In the genomic region with DNA sequence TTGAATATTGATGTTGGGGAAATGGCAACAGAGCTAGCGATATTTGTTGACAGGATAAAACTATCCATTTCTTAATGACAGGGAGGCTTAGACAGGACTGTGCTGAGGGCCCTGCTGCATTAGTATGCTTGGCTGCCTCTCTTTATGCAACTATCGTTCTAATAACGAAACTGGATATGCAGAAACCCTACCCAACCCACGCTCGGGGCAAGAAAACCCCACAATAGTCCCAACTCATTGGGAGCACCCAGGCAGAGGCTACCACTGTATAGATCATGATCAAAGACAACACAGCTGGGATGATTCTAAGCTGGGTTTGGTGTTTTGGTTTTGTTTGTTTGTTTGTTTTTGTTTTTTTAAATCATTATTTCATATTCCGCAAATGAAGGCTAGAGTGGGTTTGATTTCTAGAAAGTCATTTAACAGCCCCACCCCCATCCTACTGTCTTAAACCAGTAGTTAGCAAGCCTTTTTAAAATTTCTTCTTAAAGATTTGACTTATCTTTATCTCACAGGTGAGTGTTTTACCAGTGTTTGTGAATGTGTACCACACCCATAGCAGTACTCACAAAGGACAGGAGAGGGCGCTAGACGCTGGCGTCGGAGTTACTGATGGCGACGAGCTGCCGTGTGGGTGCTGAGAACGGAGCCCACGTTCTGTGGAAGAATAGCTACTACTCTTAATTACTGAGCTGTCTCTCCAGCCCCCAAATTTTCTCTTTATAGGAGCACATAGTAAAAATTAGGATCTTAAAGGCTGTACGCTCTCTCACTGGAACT, we compare ENCODE assay signal across 21 mouse cellular contexts. TPM values are rescaled to one million over a fixed set of nuclear protein-coding genes. Genes with fewer than 3 reads are reported as not detected.
DNase-seq lines count a peak whose midpoint lies in the region; ATAC-seq and TF ChIP-seq lines count a peak whose summit lies in the region.
"Had no signal": no experiment of that assay in that cellular context is flagged by ENCODE, and none has a peak within 500 bp of the region (broad histone marks: within the 10 kb centered on the region; RNA-seq: fewer than 3 reads in every experiment).

No protein-coding gene starts in this region.

- WGBS in liver, embryonic 14.5 days (ENCODE audit: insufficient replicate concordance) = 74% methylated on average over 16 of the region's 16 CpGs
- 47% methylated on average over 16 of the region's 16 CpGs for WGBS in olfactory bulb, adult 2 months

- no peak for TF ChIP-seq EP300 in liver, embryonic 14.5 days (IDR thresholded peaks at IDR 0.05; ENCODE audit: low read depth)

- no peak for TF ChIP-seq POLR2A in olfactory bulb, adult 2 months (IDR thresholded peaks at IDR 0.05; ENCODE audit: insufficient read depth, low read depth, low read length)

- no peaks in the 10 kb centered on the region for H3K36me3 ChIP-seq in liver, embryonic 14.5 days (replicated peaks; ENCODE audit: control insufficient read depth, insufficient read depth, low read depth)
- no peaks in the 10 kb centered on the region for H3K36me3 ChIP-seq in ES-E14 (ENCODE audit: control insufficient read depth, insufficient read depth, low read length, poor library complexity, severe bottlenecking)
- H3K36me3 ChIP-seq: forebrain, embryonic 12.5 days; intestine, embryonic 15.5 days; lung, embryonic 15.5 days had no signal

- no peak overlapping the region for H3K9ac ChIP-seq in liver, embryonic 14.5 days (replicated peaks)
- H3K9ac ChIP-seq in ES-E14 (ENCODE audit: insufficient read depth, low read depth, low read length, poor library complexity, severe bottlenecking) = no peak overlapping the region
- H3K9ac ChIP-seq: forebrain, embryonic 12.5 days; intestine, embryonic 15.5 days; lung, embryonic 15.5 days had no signal

- peak; percentile 63 for TF ChIP-seq CTCF in liver, embryonic 14.5 days (IDR thresholded peaks at IDR 0.05; ENCODE audit: low read depth)
- 0 out of 2 replicates have a peak, but pooled peaks have one; percentile 13 for TF ChIP-seq CTCF in olfactory bulb, adult 2 months (IDR thresholded peaks at IDR 0.05; ENCODE audit: insufficient read depth, low read depth, low read length)

- no peak overlapping the region for H3K27ac ChIP-seq in liver, embryonic 14.5 days
- H3K27ac ChIP-seq in ES-E14 (ENCODE audit: insufficient read depth, low read depth, low read length, poor library complexity, severe bottlenecking) = no peak overlapping the region
- no peak overlapping the region for H3K27ac ChIP-seq in olfactory bulb, adult 2 months (ENCODE audit: insufficient read depth, low read depth, low read length)
- H3K27ac ChIP-seq: forebrain, embryonic 12.5 days; intestine, embryonic 15.5 days; lung, embryonic 15.5 days had no signal

- H3K27me3 ChIP-seq in liver, embryonic 14.5 days (ENCODE audit: control insufficient read depth, insufficient read depth, low read length) = no peaks in the 10 kb centered on the region
- H3K27me3 ChIP-seq: forebrain, embryonic 12.5 days; intestine, embryonic 15.5 days; lung, embryonic 15.5 days had no signal

- DNase-seq in CD4-positive, CD25-positive, alpha-beta regulatory T cell, adult 2 months (ENCODE audit: low read depth, low spot score) = peak; percentile 10
- no peak for DNase-seq in liver, embryonic 14.5 days (ENCODE audit: low read depth in 3 of 3, low spot score in 3 of 3)
- DNase-seq in liver (no peak), ES-E14 (ENCODE audit: low read depth, low spot score) (peak; percentile 40)
- DNase-seq in embryo, embryonic 9.5 days (ENCODE audit: extremely low spot score) = no peak
- DNase-seq in right cerebral cortex, postnatal 14 days = no peak
- DNase-seq: adrenal gland, postnatal 25 days; kidney, postnatal 14 days had no signal

- in situ Hi-C loops in ES-E14 (cut with MboI; ENCODE audit: low sequenced_read_pairs in 2 of 2, unreplicated experiment in 2 of 2) = no loop called here

- H3K4me3 ChIP-seq in liver, embryonic 14.5 days (ENCODE audit: insufficient read depth in 1 of 2, low read depth in 2 of 2, low read length in 2 of 2) = no peak overlapping the region
- H3K4me3 ChIP-seq in ES-E14 (ENCODE audit: insufficient read depth in 1 of 2, low read depth in 1 of 2, low read length in 2 of 2, poor library complexity in 1 of 2, severe bottlenecking in 1 of 2) = no peak overlapping the region
- H3K4me3 ChIP-seq in olfactory bulb, adult 2 months (ENCODE audit: insufficient read depth, low read depth, low read length) = no peak overlapping the region
- H3K4me3 ChIP-seq: forebrain, embryonic 12.5 days; intestine, embryonic 15.5 days; lung, embryonic 15.5 days; myocyte had no signal

- no peaks in the 10 kb centered on the region for H3K9me3 ChIP-seq in liver, embryonic 14.5 days (ENCODE audit: control insufficient read depth, low read length)
- no peaks in the 10 kb centered on the region for H3K9me3 ChIP-seq in ES-E14 (ENCODE audit: control insufficient read depth, insufficient read depth, low read depth, low read length)
- H3K9me3 ChIP-seq: forebrain, embryonic 12.5 days; intestine, embryonic 15.5 days; lung, embryonic 15.5 days had no signal

- H3K4me2 ChIP-seq in liver, embryonic 14.5 days (ENCODE audit: low read depth) = no peak overlapping the region
- H3K4me2 ChIP-seq: forebrain, embryonic 12.5 days; heart, embryonic 11.5 days; intestine, embryonic 15.5 days; lung, embryonic 15.5 days had no signal

- ATAC-seq in CD4-positive, CD25-positive, alpha-beta regulatory T cell, adult 4 months = no peak
- ATAC-seq in liver, embryonic 14.5 days (ENCODE audit: insufficient read depth) = no peak
- ATAC-seq: intestine, embryonic 15.5 days had no signal

- no peaks in the 10 kb centered on the region for H3K4me1 ChIP-seq in liver, embryonic 14.5 days (replicated peaks; ENCODE audit: control insufficient read depth in 2 of 2, insufficient read depth in 2 of 2, low read length in 1 of 2)
- H3K4me1 ChIP-seq in ES-E14 (ENCODE audit: control insufficient read depth in 2 of 2, insufficient read depth in 2 of 2, low read length in 2 of 2, poor library complexity in 1 of 2) = no peaks in the 10 kb centered on the region
- H3K4me1 ChIP-seq in olfactory bulb, adult 2 months (ENCODE audit: control insufficient read depth, insufficient read depth, low read length) = peaks cover 3% of the 10 kb centered on the region
- H3K4me1 ChIP-seq: intestine, embryonic 15.5 days had no signal

TF ChIP-seq in ES-E14, 5 proteins besides CTCF, POLR2A, EP300 and RAD21:
- no peak; the same call in 1 of the 2 replicates for TF ChIP-seq ZC3H11A (IDR thresholded peaks at IDR 0.05; ENCODE audit: borderline replicate concordance, low read depth, low read length)
- TF ChIP-seq CHD2 (IDR thresholded peaks at IDR 0.05; ENCODE audit: low read depth, low read length) = no peak
- no peak for TF ChIP-seq ZNF384 (IDR thresholded peaks at IDR 0.05; ENCODE audit: low read depth, low read length)
- TF ChIP-seq MAFK (IDR thresholded peaks at IDR 0.05; ENCODE audit: insufficient read depth, low read depth, low read length) = no peak
- TF ChIP-seq HCFC1 (IDR thresholded peaks at IDR 0.05; ENCODE audit: borderline replicate concordance, insufficient read depth, low read length) = no peak
TF ChIP-seq in ES-E14: peak in this region for 0.

RNA-seq across cellular contexts. Expression of gene Tmcc3, which starts 20.8 kb away (rescaled TPM):
- 1 to 10 TPM; 1.2 to 2.2 TPM for polyA plus RNA-seq in CD4-positive, CD25-positive, alpha-beta regulatory T cell, adult 4 months (2017; shearing (Covaris generic))
- polyA plus RNA-seq in liver, embryonic 14.5 days (2012; rRNA removed) = 1.0 and 1.4 TPM in 2 replicates
- polyA plus RNA-seq in liver, embryonic 14.5 days (2014; fragmentation: Nextera tagmentation; extraction: Ambion mirVana) = 2.6 and 2.9 TPM in 2 replicates
- total RNA-seq in ES-E14 (2012; rRNA removed) = 5.8 and 7.0 TPM in 2 replicates
- polyA plus RNA-seq in olfactory bulb, adult 2 months (2012; ENCODE audit: insufficient read depth, insufficient read length, low replicate concordance, missing spikeins) = not detected in 2 replicates

RNA-seq across cellular contexts. Expression of gene Gm4792, which starts 34.0 kb away (rescaled TPM):
- polyA plus RNA-seq in CD4-positive, CD25-positive, alpha-beta regulatory T cell, adult 4 months (2017; shearing (Covaris generic)) = not detected
- polyA plus RNA-seq in liver, embryonic 14.5 days (2012; rRNA removed) = not detected in 2 replicates
- polyA plus RNA-seq in liver, embryonic 14.5 days (2014; fragmentation: Nextera tagmentation; extraction: Ambion mirVana) = not detected in 2 replicates
- not detected in 2 replicates for total RNA-seq in ES-E14 (2012; rRNA removed)
- not detected in 2 replicates for polyA plus RNA-seq in olfactory bulb, adult 2 months (2012; ENCODE audit: insufficient read depth, insufficient read length, low replicate concordance, missing spikeins)
- total RNA-seq: adrenal gland, postnatal 25 days; hematopoietic stem cell, adult 5-6 weeks; layer of hippocampus, postnatal 25 days; megakaryocyte-erythroid progenitor cell, adult 5-6 weeks had no signal
- polyA plus RNA-seq: embryonic facial prominence, embryonic 14.5 days; forebrain, embryonic 12.5 days; heart, embryonic 11.5 days; intestine, embryonic 15.5 days; limb, embryonic 11.5 days; lung, embryonic 15.5 days; myocyte; stomach, embryonic 16.5 days had no signal

Comparison
In these comparisons a context has a peak if more than half of its experiments do, and no peak if none do; other contexts are left out.
1. DNase-seq: peak in CD4-positive, CD25-positive, alpha-beta regulatory T cell, adult 2 months (single experiment) and ES-E14 (single experiment); none in liver, embryonic 14.5 days (0 of 3), liver (single experiment), embryo, embryonic 9.5 days (single experiment) and right cerebral cortex, postnatal 14 days (single experiment).